Mouse (Mus musculus) heart, adult 18-20 months (tissue): ENCODE data around the gene Nlrc5. TPM values are rescaled to one million over a fixed set of nuclear protein-coding genes. Genes with fewer than 3 reads are reported as not detected.
A peak's percentile ranks its signal among the peaks of the same experiment; 100 is the strongest.
"Not testable (repeated sequence)": the region's sequence is repeated elsewhere in the genome, so short reads cannot be mapped to it uniquely, and the experiment has no call there.

Experiments
- DNase-seq, 2 experiments: peaks; one replicate each; pipeline ENCODE4 v3.0.0; 2021 to 2022; ENCODE audit warnings: mixed read lengths in 1 of 2
- long read RNA-seq, 2 experiments: library from polyadenylated mRNA; stranded (forward); transcript quantifications; one replicate each; pipeline ENCODE4 v2.0.0; 2021
- total RNA-seq, 2 experiments: library from RNA; stranded (reverse); gene quantifications; 2 replicates each; pipeline ENCODE4 v1.2.3; 2021

The Nlrc5 gene
- 1 to 10 TPM; 4.0 to 8.8 TPM for total RNA-seq
- long read RNA-seq, experiment 1, partial matches to known transcripts = 0 of 2 reads
- long read RNA-seq, experiment 1, other reads (novel, unspliced or antisense) = 2 of 2 reads
- long read RNA-seq, experiment 2 = 0 reads

DNA sequence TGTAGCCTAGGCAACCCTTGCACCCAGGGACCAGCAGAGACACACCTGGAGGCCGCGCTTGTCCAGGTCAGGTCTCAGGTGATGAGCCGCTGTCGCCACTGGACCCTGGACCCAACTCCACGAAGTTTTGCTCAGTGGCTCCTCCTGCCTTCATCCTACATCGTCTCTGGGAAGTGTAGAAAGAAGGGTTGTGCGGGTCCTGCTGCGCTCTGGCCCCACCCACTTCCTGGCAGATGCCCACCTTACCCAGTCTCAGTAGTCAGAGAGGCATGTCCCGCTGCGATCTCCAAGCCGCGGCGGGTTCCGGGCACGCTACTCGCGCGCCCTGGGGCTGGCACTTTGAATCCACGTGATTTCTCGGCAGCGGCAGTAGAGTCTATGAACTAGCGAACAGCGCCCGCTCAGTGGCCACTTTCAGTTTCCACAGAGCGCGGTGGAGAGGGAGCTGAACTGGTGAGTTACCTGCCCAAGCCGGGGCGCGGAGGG is at the start of gene Nlrc5:
TSS of gene Nlrc5 (plus strand) at position 376 of the 486 bp plus-strand sequence.
- peak; percentile 82 to 90 for DNase-seq

DNA sequence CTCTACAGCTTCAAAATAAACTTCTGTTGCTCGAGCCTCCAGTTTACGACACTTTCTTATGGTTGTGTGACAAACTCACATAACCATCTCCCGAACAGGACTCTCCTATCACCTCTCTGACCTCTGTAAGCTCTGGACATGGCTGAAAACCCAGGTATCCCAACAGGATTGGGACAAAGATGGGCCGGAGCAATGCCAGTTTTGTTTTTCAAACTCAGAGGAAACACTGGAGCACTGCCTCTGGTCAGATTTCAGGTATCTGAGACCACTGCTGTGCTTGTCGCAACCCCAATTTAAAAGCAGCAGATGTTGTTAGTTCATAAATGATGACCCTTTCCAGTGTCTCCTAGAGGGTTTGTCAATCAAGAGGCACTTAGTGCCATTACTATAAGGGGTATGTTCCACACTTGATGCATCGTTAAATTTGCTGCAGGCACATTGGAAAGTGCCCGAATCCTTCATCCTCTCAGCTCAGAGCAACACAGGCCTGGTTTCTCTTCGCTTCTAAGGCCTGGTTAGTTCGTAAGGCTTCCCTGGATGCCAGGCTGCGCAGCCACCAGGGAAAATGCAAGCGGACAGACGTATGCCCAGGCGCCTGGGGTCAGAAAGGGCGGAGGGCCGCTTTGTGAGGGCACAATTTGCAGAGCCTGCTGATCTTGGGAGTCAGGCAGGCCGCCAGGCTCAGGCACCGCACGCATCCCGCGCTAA is 48.5 kb upstream of the Nlrc5 start:
- DNase-seq = no peak

- DNase-seq = peak; percentile 99
Observed at GRCm38 (mm10) chr8:94386214-94387026, 47.7 kb upstream of the Nlrc5 start, which contains the start of gene Herpud1. Gene Herpud1 (plus strand): TSS chr8:94386438.

DNA sequence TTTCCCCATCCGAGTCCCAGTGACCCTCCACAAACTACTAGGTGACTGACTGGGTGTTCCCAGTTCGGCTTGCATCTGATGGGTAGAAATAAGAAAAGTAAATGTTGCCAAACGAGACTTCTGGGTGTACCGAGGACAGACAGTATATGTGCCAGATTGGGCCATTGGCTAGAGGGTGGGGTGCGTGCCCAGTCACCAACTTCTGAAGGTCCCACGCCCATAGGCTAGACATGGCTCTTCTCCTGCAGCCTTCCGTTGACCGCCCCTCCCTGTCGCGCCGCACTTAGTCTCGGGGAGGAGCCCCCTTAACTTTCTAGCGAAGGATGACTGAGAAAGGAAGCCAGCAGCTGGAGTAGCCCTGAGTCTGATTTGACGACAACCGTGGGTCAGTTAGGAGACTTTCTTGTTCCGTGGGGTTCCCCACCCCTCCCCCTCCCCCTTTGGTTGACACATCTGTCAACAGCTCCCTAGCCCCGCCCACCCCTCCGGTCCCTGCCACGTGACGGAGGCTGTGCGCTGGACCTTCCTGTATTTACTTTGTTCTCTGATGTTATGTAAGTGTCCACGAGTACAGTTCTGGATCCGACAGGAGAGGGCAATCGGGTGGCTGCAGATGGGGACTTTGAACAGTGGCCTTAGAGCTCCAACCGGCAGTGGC is 47.0 kb upstream of the Nlrc5 start:
- peak; percentile 91 to 94 for DNase-seq

DNA sequence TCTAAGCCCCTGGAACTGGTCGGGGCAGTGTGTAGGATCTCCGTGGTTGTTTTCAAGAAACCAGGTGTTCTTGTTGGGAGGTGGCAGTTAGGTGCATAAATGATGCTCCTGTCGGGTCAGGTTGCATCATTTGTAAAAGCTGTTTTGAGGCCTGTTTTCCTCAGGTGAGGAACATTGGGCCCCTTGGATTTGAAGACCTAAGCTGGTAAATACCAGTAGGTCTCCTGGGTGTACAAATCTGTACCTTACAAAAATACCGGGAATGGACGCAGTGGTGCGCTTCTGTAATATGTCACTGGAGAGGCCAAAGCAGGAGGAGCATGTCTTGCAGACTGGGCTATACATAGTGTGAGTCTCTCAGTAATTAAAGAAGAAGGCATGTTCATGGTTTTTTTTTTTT is 46.4 kb upstream of the Nlrc5 start:
- DNase-seq = no peak

GRCm38 (mm10) chr8:94389531-94389930 is 44.6 kb upstream of the Nlrc5 start:
- DNase-seq = no peak

DNA sequence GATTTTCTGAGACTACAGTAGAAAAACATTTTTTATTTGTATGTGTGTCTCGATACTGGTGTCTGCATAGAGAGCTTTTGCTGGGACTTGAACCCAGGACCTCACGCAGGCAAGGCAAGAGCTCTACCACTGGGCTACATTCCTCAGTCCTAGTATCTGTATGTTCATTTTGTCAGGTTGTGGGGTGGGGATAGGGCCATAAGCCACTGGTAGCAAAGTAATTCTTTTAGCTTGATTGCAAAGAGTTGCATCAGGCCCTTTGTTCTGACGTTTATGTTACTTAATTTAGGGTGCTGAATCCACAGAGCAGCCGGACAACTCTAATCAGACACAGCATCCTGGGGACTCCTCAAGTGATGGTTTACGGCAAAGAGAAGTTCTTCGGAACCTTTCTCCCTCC is 43.7 kb upstream of the Nlrc5 start:
- DNase-seq = no peak

- no peak for DNase-seq
Observed at GRCm38 (mm10) chr8:94390910-94391309, 43.2 kb upstream of the Nlrc5 start.

DNA sequence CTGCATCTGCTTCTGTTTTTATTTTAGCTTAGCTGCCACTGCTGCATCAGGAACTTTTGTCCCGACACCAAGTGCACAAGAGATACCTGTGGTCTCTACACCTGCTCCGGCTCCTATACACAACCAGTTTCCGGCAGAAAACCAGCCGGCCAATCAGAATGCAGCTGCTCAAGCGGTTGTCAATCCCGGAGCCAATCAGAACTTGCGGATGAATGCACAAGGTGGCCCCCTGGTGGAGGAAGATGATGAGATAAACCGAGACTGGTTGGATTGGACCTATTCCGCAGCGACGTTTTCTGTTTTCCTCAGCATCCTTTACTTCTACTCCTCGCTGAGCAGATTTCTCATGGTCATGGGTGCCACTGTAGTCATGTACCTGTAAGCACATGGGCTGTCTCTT is 42.0 kb upstream of the Nlrc5 start:
- peak; percentile 58 to 78 for DNase-seq

GRCm38 (mm10) chr8:94392648-94393047 is 41.5 kb upstream of the Nlrc5 start:
- peak in 1 of 2 experiments; percentile 45 for DNase-seq

- no peak for DNase-seq
Observed at GRCm38 (mm10) chr8:94395851-94396540, 38.2 kb upstream of the Nlrc5 start.

GRCm38 (mm10) chr8:94396964-94397657 is 37.0 kb upstream of the Nlrc5 start:
- peak; percentile 62 to 79 for DNase-seq

GRCm38 (mm10) chr8:94398587-94398986 is 35.6 kb upstream of the Nlrc5 start:
- no peak for DNase-seq

DNA sequence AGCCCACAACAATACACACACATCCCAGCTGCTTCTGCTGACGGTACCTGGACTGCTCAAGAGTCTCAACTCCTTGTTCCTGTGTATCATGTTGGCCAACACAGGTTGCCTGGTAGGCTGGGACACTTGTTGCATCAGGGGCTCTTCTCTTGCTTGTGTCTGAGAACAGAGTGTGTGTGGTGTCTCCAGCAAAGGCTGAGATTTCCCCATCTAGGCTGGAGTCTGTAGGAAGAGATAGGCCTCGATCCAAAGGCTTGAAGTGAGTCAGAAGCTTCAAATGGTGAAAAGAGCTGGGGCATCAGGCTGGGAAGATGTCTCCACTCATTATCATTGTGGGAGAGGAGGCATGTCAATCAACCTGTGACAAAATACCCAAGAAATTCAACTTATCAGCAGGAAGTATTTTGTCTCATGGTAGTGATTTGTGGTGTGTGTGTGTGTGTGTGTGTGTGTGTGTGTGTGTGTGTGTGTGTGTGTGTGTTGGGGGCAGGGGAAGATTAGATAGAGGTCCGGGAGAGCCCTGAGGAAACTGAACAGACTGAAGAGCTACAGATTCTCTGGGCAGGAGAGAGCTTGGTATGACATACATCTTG is 34.7 kb upstream of the Nlrc5 start:
- DNase-seq = no peak

GRCm38 (mm10) chr8:94399957-94400356 is 34.2 kb upstream of the Nlrc5 start:
- DNase-seq = not testable (repeated sequence)

DNA sequence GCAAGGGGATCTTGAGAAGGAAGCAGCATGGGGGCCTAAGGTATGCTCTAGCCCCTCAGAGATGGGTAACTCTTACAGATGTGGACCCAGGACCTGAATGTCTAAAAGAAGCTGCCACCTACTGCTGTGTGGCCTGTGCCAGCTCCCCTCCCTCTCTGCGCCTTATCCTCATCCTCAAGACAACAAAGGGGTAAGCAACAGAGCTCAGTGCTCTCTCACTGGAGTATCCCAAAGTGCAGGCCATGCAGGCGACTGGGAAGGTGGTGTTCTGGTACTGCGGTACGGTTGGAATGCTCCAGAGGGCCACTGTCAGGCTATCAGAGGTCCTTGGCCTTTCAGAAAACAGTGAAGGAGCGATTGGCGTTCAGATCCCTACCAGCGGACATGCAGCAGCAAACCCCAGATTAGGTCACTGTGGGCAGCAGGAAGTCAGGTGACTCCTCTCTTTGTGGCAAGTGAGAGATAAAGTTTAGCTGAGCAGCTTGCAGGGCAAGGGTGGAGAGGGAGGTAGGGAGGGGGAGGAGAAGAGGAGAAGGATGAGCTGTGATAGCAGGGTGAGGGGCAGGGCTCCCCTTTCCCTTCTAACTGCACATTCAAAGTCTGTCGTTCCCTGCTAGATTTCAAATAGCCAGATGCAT is 25.6 kb upstream of the Nlrc5 start:
- no peak for DNase-seq

DNA sequence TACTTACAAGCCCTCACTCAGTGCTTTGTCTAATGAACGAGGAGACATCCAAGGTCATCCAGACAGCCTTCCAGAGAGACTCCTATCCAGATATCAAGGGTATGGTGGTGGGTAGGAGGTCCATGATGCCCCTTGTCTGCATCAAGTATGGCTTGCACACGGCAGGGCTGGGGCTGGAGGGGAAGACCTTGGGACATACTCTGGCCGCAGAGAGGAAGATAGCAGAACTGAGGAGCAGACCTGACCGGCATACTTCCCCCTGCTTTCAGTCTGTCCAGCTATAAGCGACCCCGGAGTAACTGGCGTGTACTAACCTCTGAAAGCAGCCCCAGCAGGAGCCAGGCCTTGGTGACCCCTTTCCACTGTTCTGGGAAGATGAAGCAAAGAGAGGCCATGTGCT is 24.6 kb upstream of the Nlrc5 start:
- DNase-seq = no peak

- DNase-seq = no peak
Observed at GRCm38 (mm10) chr8:94412518-94412917, 21.6 kb upstream of the Nlrc5 start.

- DNase-seq = no peak
Observed at GRCm38 (mm10) chr8:94413509-94413908, 20.6 kb upstream of the Nlrc5 start.

GRCm38 (mm10) chr8:94415218-94415617 is 18.9 kb upstream of the Nlrc5 start:
- DNase-seq = no peak
